Mouse (Mus musculus) limb, embryonic 14.5 days (tissue): ENCODE data around the gene Cadps. TPM values are rescaled to one million over a fixed set of nuclear protein-coding genes. Genes with fewer than 3 reads are reported as not detected.

Experiments
- ATAC-seq: fragments of 200-750 bp; cut with Nextera tagmentation; 2 replicates; pipeline ENCODE4 v1.8.0; 2017; ENCODE audit warnings: low read depth, moderate number of reproducible peaks, moderate TSS enrichment; ENCODE audit not compliant: low FRiP score
- DNase-seq: peaks from one replicate; pipeline ENCODE4 v3.0.0-alpha.2; 2015; ENCODE audit warnings: low spot score
- H3K27ac ChIP-seq: fragments of 300-500 bp; sonication (generic); replicated peaks from 2 replicates; pipeline ENCODE4 v1.5.1; 2014; ENCODE audit warnings: low read depth, mild to moderate bottlenecking, low read length, moderate library complexity, mixed read lengths
- H3K27me3 ChIP-seq: fragments of 300-500 bp; sonication (generic); 2 replicates; pipeline ENCODE4 v1.6.1; 2014; ENCODE audit warnings: low read length, mixed read lengths; ENCODE audit not compliant: control insufficient read depth, insufficient read depth
- H3K36me3 ChIP-seq: fragments of 300-500 bp; sonication (generic); 2 replicates; pipeline ENCODE4 v1.6.1; 2014; ENCODE audit warnings: mild to moderate bottlenecking, low read length, moderate library complexity, mixed read lengths; ENCODE audit not compliant: control insufficient read depth, insufficient read depth
- H3K4me1 ChIP-seq: fragments of 300-500 bp; sonication (generic); 2 replicates; pipeline ENCODE4 v1.6.1; 2014; ENCODE audit warnings: antibody characterized with exemption, low read length, mixed read lengths; ENCODE audit not compliant: control insufficient read depth, insufficient read depth
- H3K4me2 ChIP-seq: fragments of 300-500 bp; sonication (generic); replicated peaks from 2 replicates; pipeline ENCODE4 v1.6.1; 2014; ENCODE audit warnings: low read depth, mild to moderate bottlenecking, low read length, moderate library complexity; ENCODE audit not compliant: severe bottlenecking
- H3K4me3 ChIP-seq: fragments of 300-500 bp; sonication (generic); replicated peaks from 2 replicates; pipeline ENCODE4 v1.5.1; 2014; ENCODE audit warnings: low read length
- H3K9ac ChIP-seq: fragments of 300-500 bp; sonication (generic); 2 replicates; pipeline ENCODE4 v1.6.1; 2014; ENCODE audit warnings: mild to moderate bottlenecking, low read depth, low read length, moderate library complexity; ENCODE audit not compliant: severe bottlenecking
- H3K9me3 ChIP-seq: fragments of 300-500 bp; sonication (generic); 2 replicates; pipeline ENCODE4 v1.6.1; 2016; ENCODE audit warnings: low read length; ENCODE audit not compliant: control insufficient read depth
- POLR2A ChIP-seq: fragments of 200-500 bp; IDR thresholded peaks from 2 replicates; pipeline ENCODE4 v1.8.0; 2012; ENCODE audit warnings: inconsistent platforms, mild to moderate bottlenecking, moderate library complexity, borderline replicate concordance; ENCODE audit not compliant: insufficient read depth, insufficient read length; ENCODE audit errors: extremely low read depth
- WGBS: fragments of 180-500 bp; shearing (Covaris S2); extraction: QIAGEN DNeasy Blood & Tissue Kit; methylation state at CpG from one replicate; pipeline ENCODE4 v1.1.7; 2014; 5-methylcytosine and 5-hydroxymethylcytosine counted together
- polyA plus RNA-seq, 2 experiments: library from polyadenylated mRNA; depleted of rRNA in 1 of 2; stranded (reverse) in 1 of 2; unstranded in 1 of 2; fragments of >200 nt; fragmentation: Nextera tagmentation in 1 of 2; extraction: Ambion mirVana in 1 of 2; gene quantifications; 2 replicates each; pipeline versions ENCODE4 v1.2.1 to v1.2.3; 2012 to 2014

Cadps gene
- polyA plus RNA-seq, 2 experiments = 4.9 to 5.9 TPM

GRCm38 (mm10) chr14:12707395-12707794 lies 115.5 kb downstream of the Cadps start:
- 90% methylated on average over 3 of the region's 3 CpGs for WGBS

GRCm38 (mm10) chr14:12704461-12704860 lies 118.4 kb downstream of the Cadps start:
- no peaks in the 10 kb centered on the region for H3K9me3 ChIP-seq
- H3K4me1 ChIP-seq = no peaks in the 10 kb centered on the region
- no peak for TF ChIP-seq POLR2A
- no peaks in the 10 kb centered on the region for H3K27me3 ChIP-seq
- no peak for DNase-seq
- H3K36me3 ChIP-seq = no peaks in the 10 kb centered on the region
- WGBS = 83% methylated on average over 2 of the region's 2 CpGs
- H3K4me2 ChIP-seq = no peak overlapping the region
- H3K27ac ChIP-seq = no peak overlapping the region
- H3K4me3 ChIP-seq = no peak overlapping the region
- ATAC-seq = no peak
- no peak overlapping the region for H3K9ac ChIP-seq

More at GRCm38 (mm10) chr14:12707395-12707794, 115.5 kb downstream of the Cadps start:
- Histone ChIP-seq H3K27me3 (no peaks in the 10 kb centered on the region), H3K4me1 (no peaks in the 10 kb centered on the region), H3K9ac (no peak overlapping the region), H3K4me2 (no peak overlapping the region), H3K27ac (no peak overlapping the region), H3K4me3 (no peak overlapping the region), H3K36me3 (no peaks in the 10 kb centered on the region), H3K9me3 (no peaks in the 10 kb centered on the region)
- no peak for ATAC-seq
- TF ChIP-seq POLR2A = no peak
- DNase-seq = no peak

- Histone ChIP-seq H3K9ac (no peak overlapping the region), H3K36me3 (no peaks in the 10 kb centered on the region), H3K9me3 (no peaks in the 10 kb centered on the region), H3K4me3 (no peak overlapping the region), H3K4me1 (no peaks in the 10 kb centered on the region), H3K27ac (no peak overlapping the region), H3K27me3 (no peaks in the 10 kb centered on the region), H3K4me2 (no peak overlapping the region)
- 41% methylated on average over 1 of the region's 1 CpGs for WGBS
- no peak for TF ChIP-seq POLR2A
- no peak for DNase-seq
- ATAC-seq = no peak
Measured at GRCm38 (mm10) chr14:12690201-12690600, 132.7 kb downstream of the Cadps start.

- H3K4me1 ChIP-seq = no peaks in the 10 kb centered on the region
- 62% methylated on average over 3 of the region's 3 CpGs for WGBS
- no peak for ATAC-seq
- no peak overlapping the region for H3K27ac ChIP-seq
- no peaks in the 10 kb centered on the region for H3K9me3 ChIP-seq
- H3K9ac ChIP-seq = no peak overlapping the region
- DNase-seq = no peak
- no peaks in the 10 kb centered on the region for H3K36me3 ChIP-seq
- no peak for TF ChIP-seq POLR2A
- no peaks in the 10 kb centered on the region for H3K27me3 ChIP-seq
- H3K4me2 ChIP-seq = no peak overlapping the region
- H3K4me3 ChIP-seq = no peak overlapping the region
Measured at GRCm38 (mm10) chr14:12685015-12685414, 137.9 kb downstream of the Cadps start.

- TF ChIP-seq POLR2A = no peak
- H3K9ac ChIP-seq = no peak overlapping the region
- H3K4me2 ChIP-seq = no peak overlapping the region
- H3K27ac ChIP-seq = no peak overlapping the region
- no peaks in the 10 kb centered on the region for H3K9me3 ChIP-seq
- no peaks in the 10 kb centered on the region for H3K4me1 ChIP-seq
- WGBS = 31% methylated on average over 3 of the region's 3 CpGs
- H3K27me3 ChIP-seq = no peaks in the 10 kb centered on the region
- no peak for DNase-seq
- no peak overlapping the region for H3K4me3 ChIP-seq
- no peaks in the 10 kb centered on the region for H3K36me3 ChIP-seq
- ATAC-seq = no peak
Measured at GRCm38 (mm10) chr14:12680819-12681638, 141.8 kb downstream of the Cadps start.

GRCm38 (mm10) chr14:12661430-12661829 lies 161.4 kb downstream of the Cadps start:
- WGBS = 64% methylated on average over 2 of the region's 2 CpGs

More at GRCm38 (mm10) chr14:12661430-12661829, 161.4 kb downstream of the Cadps start:
- Histone ChIP-seq H3K36me3 (no peaks in the 10 kb centered on the region), H3K4me2 (no peak overlapping the region), H3K4me3 (no peak overlapping the region), H3K9me3 (no peaks in the 10 kb centered on the region), H3K27me3 (no peaks in the 10 kb centered on the region), H3K9ac (no peak overlapping the region), H3K4me1 (no peaks in the 10 kb centered on the region), H3K27ac (no peak overlapping the region)
- no peak for TF ChIP-seq POLR2A
- DNase-seq (no peak), ATAC-seq (no peak)
